Comparison of ENCODE assay signal across 10 mouse cellular contexts in the genomic region with DNA sequence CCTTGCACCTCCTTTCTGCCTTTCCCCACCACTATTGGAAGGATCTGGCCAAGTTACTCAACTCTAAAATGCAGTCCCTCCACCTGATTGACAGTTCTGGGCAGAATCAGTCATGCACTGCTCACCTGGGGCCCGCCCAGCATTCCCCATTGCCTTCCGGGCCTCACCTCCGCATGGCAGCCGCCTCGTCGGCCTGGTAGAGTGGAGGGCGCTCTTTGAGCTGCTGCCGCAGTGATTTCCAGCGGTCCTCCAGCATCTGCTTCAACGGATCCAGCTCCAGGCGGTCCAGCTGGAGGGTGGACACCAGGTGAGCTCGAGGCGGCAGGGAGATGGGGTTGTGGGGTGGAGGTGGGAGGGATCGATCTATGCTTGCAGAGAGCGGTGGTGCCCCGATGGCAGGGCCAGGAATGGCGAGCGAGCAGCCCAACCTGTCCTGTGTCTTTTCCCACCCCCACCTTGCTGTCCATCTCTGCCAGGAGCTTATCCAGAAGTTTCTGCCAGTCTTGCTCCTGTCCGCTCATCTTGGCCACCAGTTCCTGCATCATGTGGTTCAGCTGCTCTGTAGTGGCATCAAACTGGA. TPM values are rescaled to one million over a fixed set of nuclear protein-coding genes. Genes with fewer than 3 reads are reported as not detected.
DNase-seq lines count a peak whose midpoint lies in the region; ATAC-seq and TF ChIP-seq lines count a peak whose summit lies in the region.
"Had no signal": no experiment of that assay in that cellular context is flagged by ENCODE, and none has a peak within 500 bp of the region (broad histone marks: within the 10 kb centered on the region; RNA-seq: fewer than 3 reads in every experiment).

No protein-coding gene starts in this region.

- peaks cover 7% of the 10 kb centered on the region; the same call in 1 of the 2 replicates for H3K4me1 ChIP-seq in forebrain, embryonic 12.5 days
- H3K4me1 ChIP-seq in forebrain, embryonic 16.5 days (replicated peaks; ENCODE audit: control insufficient read depth, insufficient read depth, low read length), result 0 out of 2 replicates have a peak, but pooled peaks cover 3% of the 10 kb centered on the region
- peaks cover 19% of the 10 kb centered on the region for H3K4me1 ChIP-seq in midbrain, embryonic 13.5 days (replicated peaks)
- H3K4me1 ChIP-seq in midbrain, embryonic 10.5 days, result peaks cover 48% of the 10 kb centered on the region
- H3K4me1 ChIP-seq in intestine, postnatal 0 days (replicated peaks; ENCODE audit: control insufficient read depth, insufficient read depth, low read length), result no peaks in the 10 kb centered on the region
- peaks cover 11% of the 10 kb centered on the region; the same call in 1 of the 2 replicates for H3K4me1 ChIP-seq in stomach, embryonic 15.5 days

- peaks cover 22% of the 10 kb centered on the region for H3K27me3 ChIP-seq in forebrain, embryonic 12.5 days
- H3K27me3 ChIP-seq in forebrain, embryonic 16.5 days (replicated peaks; ENCODE audit: control insufficient read depth, insufficient read depth, low read length), result peaks cover 10% of the 10 kb centered on the region
- peaks cover 20% of the 10 kb centered on the region for H3K27me3 ChIP-seq in midbrain, embryonic 13.5 days
- H3K27me3 ChIP-seq in midbrain, embryonic 10.5 days (ENCODE audit: low read depth, poor library complexity, severe bottlenecking), result peaks cover 23% of the 10 kb centered on the region
- H3K27me3 ChIP-seq in intestine, postnatal 0 days (replicated peaks; ENCODE audit: control insufficient read depth, insufficient read depth, low read length), result no peaks in the 10 kb centered on the region; the same call in 1 of the 2 replicates
- H3K27me3 ChIP-seq in stomach, embryonic 15.5 days (replicated peaks), result 0 out of 2 replicates have a peak, but pooled peaks cover 14% of the 10 kb centered on the region

- no peak for DNase-seq in midbrain, embryonic 10.5 days (ENCODE audit: low spot score)
- DNase-seq in gastrocnemius, postnatal 14 days, result no peak
- DNase-seq in MN1 (ENCODE audit: low spot score), result no peak

- H3K27ac ChIP-seq in forebrain, embryonic 12.5 days, result no peak overlapping the region
- no peak overlapping the region for H3K27ac ChIP-seq in forebrain, embryonic 16.5 days (ENCODE audit: low read length)
- no peak overlapping the region for H3K27ac ChIP-seq in midbrain, embryonic 13.5 days
- no peak overlapping the region for H3K27ac ChIP-seq in midbrain, embryonic 10.5 days (replicated peaks)
- H3K27ac ChIP-seq in intestine, postnatal 0 days (ENCODE audit: low read depth, low read length), result no peak overlapping the region
- no peak overlapping the region for H3K27ac ChIP-seq in stomach, embryonic 15.5 days
- H3K27ac ChIP-seq: layer of hippocampus, adult 2 months had no signal

- H3K9ac ChIP-seq in forebrain, embryonic 12.5 days, result no peak overlapping the region
- no peak overlapping the region for H3K9ac ChIP-seq in forebrain, embryonic 16.5 days (replicated peaks; ENCODE audit: low read depth, low read length)
- peak overlapping the region; percentile 45; the same call in 1 of the 2 replicates for H3K9ac ChIP-seq in midbrain, embryonic 13.5 days (replicated peaks)
- H3K9ac ChIP-seq in intestine, postnatal 0 days (ENCODE audit: low read depth, low read length), result no peak overlapping the region
- no peak overlapping the region for H3K9ac ChIP-seq in stomach, embryonic 15.5 days

- 16% methylated on average over 19 of the region's 19 CpGs for WGBS in forebrain, embryonic 12.5 days
- WGBS in forebrain, embryonic 16.5 days, result 14% methylated on average over 19 of the region's 19 CpGs
- WGBS in midbrain, embryonic 13.5 days, result 18% methylated on average over 18 of the region's 19 CpGs
- WGBS in midbrain, embryonic 10.5 days, result 17% methylated on average over 19 of the region's 19 CpGs
- WGBS in intestine, postnatal 0 days, result 16% methylated on average over 19 of the region's 19 CpGs
- 10% methylated on average over 19 of the region's 19 CpGs for WGBS in stomach, embryonic 15.5 days

- H3K9me3 ChIP-seq in forebrain, embryonic 12.5 days, result 0 out of 2 replicates have a peak, but pooled peaks cover 5% of the 10 kb centered on the region
- no peaks in the 10 kb centered on the region for H3K9me3 ChIP-seq in forebrain, embryonic 16.5 days (ENCODE audit: control insufficient read depth, low read length)
- H3K9me3 ChIP-seq in midbrain, embryonic 13.5 days, result no peaks in the 10 kb centered on the region
- peaks cover 16% of the 10 kb centered on the region; the same call in 1 of the 2 replicates for H3K9me3 ChIP-seq in midbrain, embryonic 10.5 days (replicated peaks)
- no peaks in the 10 kb centered on the region for H3K9me3 ChIP-seq in intestine, postnatal 0 days (ENCODE audit: control insufficient read depth)
- H3K9me3 ChIP-seq in stomach, embryonic 15.5 days, result no peaks in the 10 kb centered on the region

- intact Hi-C loops in gastrocnemius, postnatal 14 days (cut with DNase I; ENCODE audit: low total_unique reads), result loop anchor here (2.0 kb wide), 1 partner anchor 128 kb away; no protein-coding TSS in a partner anchor

- H3K4me2 ChIP-seq in forebrain, embryonic 12.5 days, result no peak overlapping the region
- H3K4me2 ChIP-seq in forebrain, embryonic 16.5 days (ENCODE audit: low read length), result no peak overlapping the region
- H3K4me2 ChIP-seq in midbrain, embryonic 13.5 days (replicated peaks), result no peak overlapping the region
- peak overlapping the region; percentile 51 for H3K4me2 ChIP-seq in intestine, postnatal 0 days (replicated peaks; ENCODE audit: low read depth)
- peak overlapping the region; percentile 49 for H3K4me2 ChIP-seq in stomach, embryonic 15.5 days

- no peak for TF ChIP-seq CTCF in intestine, postnatal 0 days (IDR thresholded peaks at IDR 0.05; ENCODE audit: low read depth)

- peak; percentile 53 for ATAC-seq in forebrain, embryonic 12.5 days (ENCODE audit: low FRiP score)
- no peak for ATAC-seq in forebrain, embryonic 16.5 days
- peak; percentile 43 for ATAC-seq in midbrain, embryonic 13.5 days
- peak; percentile 54 for ATAC-seq in intestine, postnatal 0 days
- peak; percentile 33; the same call in 1 of the 2 replicates for ATAC-seq in stomach, embryonic 15.5 days (ENCODE audit: insufficient read depth, low FRiP score, low read depth)

- H3K4me3 ChIP-seq in forebrain, embryonic 12.5 days (replicated peaks), result no peak overlapping the region
- H3K4me3 ChIP-seq in forebrain, embryonic 16.5 days (replicated peaks; ENCODE audit: low read length), result no peak overlapping the region
- no peak overlapping the region for H3K4me3 ChIP-seq in midbrain, embryonic 13.5 days (replicated peaks)
- no peak overlapping the region for H3K4me3 ChIP-seq in midbrain, embryonic 10.5 days
- H3K4me3 ChIP-seq in intestine, postnatal 0 days (ENCODE audit: low read depth, low read length), result no peak overlapping the region
- peak overlapping the region; percentile 16; the same call in 1 of the 2 replicates for H3K4me3 ChIP-seq in stomach, embryonic 15.5 days (replicated peaks)
- H3K4me3 ChIP-seq: layer of hippocampus, adult 2 months had no signal

- no peaks in the 10 kb centered on the region for H3K36me3 ChIP-seq in forebrain, embryonic 12.5 days (replicated peaks)
- no peaks in the 10 kb centered on the region for H3K36me3 ChIP-seq in forebrain, embryonic 16.5 days (ENCODE audit: control insufficient read depth, insufficient read depth)
- H3K36me3 ChIP-seq in midbrain, embryonic 13.5 days, result no peaks in the 10 kb centered on the region
- no peaks in the 10 kb centered on the region for H3K36me3 ChIP-seq in midbrain, embryonic 10.5 days
- no peaks in the 10 kb centered on the region for H3K36me3 ChIP-seq in intestine, postnatal 0 days (ENCODE audit: control insufficient read depth, insufficient read depth)
- no peaks in the 10 kb centered on the region for H3K36me3 ChIP-seq in stomach, embryonic 15.5 days

RNA-seq across cellular contexts. Expression of a gene that starts 12.5 kb away (rescaled TPM):
- 50.9 and 59.6 TPM in 2 replicates for polyA plus RNA-seq in forebrain, embryonic 12.5 days (2016; fragmentation: Nextera tagmentation; extraction: Ambion mirVana)
- 45.1 and 53.4 TPM in 2 replicates for polyA plus RNA-seq in forebrain, embryonic 16.5 days (2015; fragmentation: Nextera tagmentation; extraction: Ambion mirVana)
- polyA plus RNA-seq in midbrain, embryonic 13.5 days (2015; fragmentation: Nextera tagmentation; extraction: Ambion mirVana), result 47.7 and 50.3 TPM in 2 replicates
- polyA plus RNA-seq in midbrain, embryonic 10.5 days (2016; fragmentation: Nextera tagmentation; extraction: Ambion mirVana), result 37.5 and 40.9 TPM in 2 replicates
- polyA plus RNA-seq in intestine, postnatal 0 days (2015; fragmentation: Nextera tagmentation; extraction: Ambion mirVana), result 60.2 and 60.6 TPM in 2 replicates
- polyA plus RNA-seq in stomach, embryonic 15.5 days (2015; fragmentation: Nextera tagmentation; extraction: Ambion mirVana), result 37.7 and 37.9 TPM in 2 replicates
- total RNA-seq in gastrocnemius, postnatal 14 days (2021), result 10 to 100 TPM; 42.6 to 58.9 TPM

RNA-seq across cellular contexts. Expression of a gene that starts 19.6 kb away (rescaled TPM):
- not detected in 2 replicates for polyA plus RNA-seq in forebrain, embryonic 12.5 days (2016; fragmentation: Nextera tagmentation; extraction: Ambion mirVana)
- 0.09 TPM in 1 of 2 replicates, not detected in the other for polyA plus RNA-seq in forebrain, embryonic 16.5 days (2015; fragmentation: Nextera tagmentation; extraction: Ambion mirVana)
- polyA plus RNA-seq in midbrain, embryonic 13.5 days (2015; fragmentation: Nextera tagmentation; extraction: Ambion mirVana), result not detected in 2 replicates
- 0.10 and 0.21 TPM in 2 replicates for polyA plus RNA-seq in midbrain, embryonic 10.5 days (2016; fragmentation: Nextera tagmentation; extraction: Ambion mirVana)
- polyA plus RNA-seq in intestine, postnatal 0 days (2015; fragmentation: Nextera tagmentation; extraction: Ambion mirVana), result 0.14 TPM in 1 of 2 replicates, not detected in the other
- polyA plus RNA-seq in stomach, embryonic 15.5 days (2015; fragmentation: Nextera tagmentation; extraction: Ambion mirVana), result 0.46 and 0.50 TPM in 2 replicates
- not detected for total RNA-seq in gastrocnemius, postnatal 14 days (2021)
- polyA plus RNA-seq: heart, embryonic 14.5 days had no signal

RNA-seq across cellular contexts. Expression of a gene that starts 33.6 kb away (rescaled TPM):
- 23.3 and 36.8 TPM in 2 replicates for polyA plus RNA-seq in forebrain, embryonic 12.5 days (2016; fragmentation: Nextera tagmentation; extraction: Ambion mirVana)
- polyA plus RNA-seq in forebrain, embryonic 16.5 days (2015; fragmentation: Nextera tagmentation; extraction: Ambion mirVana), result 37.4 and 40.7 TPM in 2 replicates
- polyA plus RNA-seq in midbrain, embryonic 13.5 days (2015; fragmentation: Nextera tagmentation; extraction: Ambion mirVana), result 25.7 and 31.3 TPM in 2 replicates
- polyA plus RNA-seq in midbrain, embryonic 10.5 days (2016; fragmentation: Nextera tagmentation; extraction: Ambion mirVana), result 5.3 and 10.1 TPM in 2 replicates
- 4.9 and 6.6 TPM in 2 replicates for polyA plus RNA-seq in intestine, postnatal 0 days (2015; fragmentation: Nextera tagmentation; extraction: Ambion mirVana)
- 13.5 and 14.5 TPM in 2 replicates for polyA plus RNA-seq in stomach, embryonic 15.5 days (2015; fragmentation: Nextera tagmentation; extraction: Ambion mirVana)
- total RNA-seq in gastrocnemius, postnatal 14 days (2021), result 10 to 100 TPM; 38.3 to 48.7 TPM

RNA-seq across cellular contexts. Expression of a gene that starts 47.6 kb away (rescaled TPM):
- 174 and 176 TPM in 2 replicates for polyA plus RNA-seq in forebrain, embryonic 12.5 days (2016; fragmentation: Nextera tagmentation; extraction: Ambion mirVana)
- 200 and 201 TPM in 2 replicates for polyA plus RNA-seq in forebrain, embryonic 16.5 days (2015; fragmentation: Nextera tagmentation; extraction: Ambion mirVana)
- 175 and 187 TPM in 2 replicates for polyA plus RNA-seq in midbrain, embryonic 13.5 days (2015; fragmentation: Nextera tagmentation; extraction: Ambion mirVana)
- polyA plus RNA-seq in midbrain, embryonic 10.5 days (2016; fragmentation: Nextera tagmentation; extraction: Ambion mirVana), result 224 and 227 TPM in 2 replicates
- polyA plus RNA-seq in intestine, postnatal 0 days (2015; fragmentation: Nextera tagmentation; extraction: Ambion mirVana), result 177 and 194 TPM in 2 replicates
- 196 and 218 TPM in 2 replicates for polyA plus RNA-seq in stomach, embryonic 15.5 days (2015; fragmentation: Nextera tagmentation; extraction: Ambion mirVana)
- total RNA-seq in gastrocnemius, postnatal 14 days (2021), result 10 to 100 TPM; 22.4 to 24.6 TPM

Comparison
In these comparisons a context has a peak if more than half of its experiments do, and no peak if none do; other contexts are left out.
1. H3K4me2 ChIP-seq: peak in intestine, postnatal 0 days (single experiment) and stomach, embryonic 15.5 days (single experiment); none in forebrain, embryonic 12.5 days (single experiment), forebrain, embryonic 16.5 days (single experiment) and midbrain, embryonic 13.5 days (single experiment).